Mouse (Mus musculus): Measurements from ENCODE around the gene Spock1. TPM values are rescaled to one million over a fixed set of nuclear protein-coding genes. Genes with fewer than 3 reads are reported as not detected.
"Not testable (repeated sequence)": the region's sequence is repeated elsewhere in the genome, so short reads cannot be mapped to it uniquely, and the experiment has no call there.

Gene Spock1
- polyA plus RNA-seq, 1 experiment from 2014 or later, result 10.6 TPM

DNA sequence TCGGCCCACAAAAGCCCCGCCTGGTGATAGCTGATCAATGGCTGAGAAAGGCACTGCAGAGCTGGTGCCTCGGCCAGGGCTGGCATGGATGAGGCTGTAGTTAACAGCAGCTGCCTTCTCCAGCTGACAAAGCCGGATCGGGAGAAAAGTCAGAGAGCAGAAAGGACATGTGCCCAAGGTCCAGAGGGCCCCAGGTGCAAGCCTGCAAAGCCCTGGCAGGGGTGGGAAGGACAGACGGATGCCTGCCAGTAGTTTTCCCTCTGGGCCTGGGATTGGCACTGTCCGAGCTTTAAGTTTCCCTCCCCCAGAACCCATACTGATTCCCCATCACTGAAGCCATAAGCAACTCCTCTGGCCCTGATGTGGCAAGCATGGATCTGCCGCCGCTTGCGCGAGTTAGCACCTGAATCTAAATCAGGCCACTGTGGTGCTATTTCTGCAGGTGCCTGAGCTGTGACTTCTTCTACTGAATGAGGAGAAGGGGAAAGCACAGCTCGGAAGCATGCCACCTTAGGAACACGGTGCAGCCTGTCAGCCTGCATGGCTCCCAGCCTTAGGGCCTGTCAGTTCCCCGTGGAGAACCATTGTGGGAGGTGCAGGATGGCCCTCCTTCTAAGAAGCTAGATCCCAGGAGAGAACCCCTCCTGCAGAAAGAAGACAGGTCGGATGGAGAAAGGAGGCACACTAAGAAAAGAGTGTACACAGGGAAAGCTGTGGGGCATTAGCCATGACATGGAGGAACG, 423.5 kb downstream of the Spock1 start:
- H3K9ac ChIP-seq (replicated peaks; ENCODE audit: low read depth, low read length), result no peak overlapping the region
- no peaks in the 10 kb centered on the region for H3K4me1 ChIP-seq (ENCODE audit: control insufficient read depth, insufficient read depth, low read length)
- no peak for ATAC-seq (ENCODE audit: insufficient number of reproducible peaks, insufficient read depth, low FRiP score, low read depth)
- H3K4me3 ChIP-seq (ENCODE audit: low read depth, low read length), result no peak overlapping the region
- H3K36me3 ChIP-seq (ENCODE audit: control insufficient read depth, insufficient read depth, low read length), result no peaks in the 10 kb centered on the region
- no peaks in the 10 kb centered on the region for H3K27me3 ChIP-seq (ENCODE audit: control insufficient read depth, insufficient read depth, low read length)
- no peak overlapping the region for H3K4me2 ChIP-seq (replicated peaks; ENCODE audit: low read depth, low read length)
- no peaks in the 10 kb centered on the region for H3K9me3 ChIP-seq (ENCODE audit: control insufficient read depth, low read depth, low read length)
- no peak overlapping the region for H3K27ac ChIP-seq (ENCODE audit: low read length)
- WGBS, result 89% methylated on average over 16 of the region's 16 CpGs

DNA sequence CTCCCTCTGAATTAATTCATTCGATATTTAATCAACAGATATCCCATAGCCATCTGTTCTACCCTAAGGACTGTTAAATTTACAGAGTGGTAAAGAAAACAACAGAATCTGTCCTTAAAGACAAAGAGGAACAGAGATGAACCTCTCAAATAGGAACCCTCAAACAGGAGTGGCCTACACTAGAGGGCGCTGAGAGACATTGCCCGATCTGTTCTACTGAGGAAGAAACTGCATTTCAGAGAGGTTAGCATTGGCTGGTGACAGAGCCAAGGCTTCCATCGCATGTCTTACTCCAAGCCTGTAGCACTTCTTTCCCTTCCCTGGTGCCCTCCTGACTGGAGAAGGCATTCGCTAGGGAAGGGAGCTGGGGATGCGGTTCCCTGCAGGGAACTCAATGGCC, 431.4 kb downstream of the Spock1 start:
- H3K4me1 ChIP-seq (ENCODE audit: control insufficient read depth, insufficient read depth, low read length), result no peaks in the 10 kb centered on the region
- no peak for ATAC-seq (ENCODE audit: insufficient number of reproducible peaks, insufficient read depth, low FRiP score, low read depth)
- H3K9me3 ChIP-seq (ENCODE audit: control insufficient read depth, low read depth, low read length), result no peaks in the 10 kb centered on the region
- WGBS, result 24% methylated on average over 6 of the region's 6 CpGs
- H3K4me3 ChIP-seq (ENCODE audit: low read depth, low read length), result no peak overlapping the region
- H3K27me3 ChIP-seq (ENCODE audit: control insufficient read depth, insufficient read depth, low read length), result no peaks in the 10 kb centered on the region
- no peak overlapping the region for H3K27ac ChIP-seq (ENCODE audit: low read length)
- no peak overlapping the region for H3K9ac ChIP-seq (replicated peaks; ENCODE audit: low read depth, low read length)
- H3K36me3 ChIP-seq (ENCODE audit: control insufficient read depth, insufficient read depth, low read length), result no peaks in the 10 kb centered on the region
- H3K4me2 ChIP-seq (replicated peaks; ENCODE audit: low read depth, low read length), result no peak overlapping the region

DNA sequence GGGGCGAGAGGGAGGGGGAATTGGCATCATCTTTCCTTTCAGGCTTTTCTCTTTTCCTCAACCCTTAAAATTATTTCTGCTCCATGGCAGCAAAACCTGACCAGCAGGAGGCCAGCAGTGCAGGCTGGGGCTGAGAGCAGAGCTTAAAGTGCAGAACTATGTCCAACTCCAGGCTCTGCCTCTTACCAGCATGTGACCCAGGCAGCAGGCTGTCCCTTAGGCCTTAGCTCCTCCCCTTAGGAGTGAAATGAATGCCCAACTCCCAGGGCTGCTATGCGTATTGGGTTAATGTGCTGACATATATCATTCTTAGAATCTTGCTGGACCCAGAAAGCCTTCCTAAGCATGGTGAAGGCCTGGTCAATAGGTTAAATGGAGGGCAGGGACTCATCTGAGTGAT, 434.1 kb downstream of the Spock1 start:
- Histone ChIP-seq H3K4me1 (ENCODE audit: control insufficient read depth, insufficient read depth, low read length) (no peaks in the 10 kb centered on the region), H3K4me2 (replicated peaks; ENCODE audit: low read depth, low read length) (no peak overlapping the region), H3K9ac (replicated peaks; ENCODE audit: low read depth, low read length) (no peak overlapping the region), H3K36me3 (ENCODE audit: control insufficient read depth, insufficient read depth, low read length) (no peaks in the 10 kb centered on the region), H3K27me3 (ENCODE audit: control insufficient read depth, insufficient read depth, low read length) (no peaks in the 10 kb centered on the region), H3K27ac (ENCODE audit: low read length) (no peak overlapping the region), H3K9me3 (ENCODE audit: control insufficient read depth, low read depth, low read length) (no peaks in the 10 kb centered on the region), H3K4me3 (ENCODE audit: low read depth, low read length) (no peak overlapping the region)
- 62% methylated on average over 2 of the region's 2 CpGs for WGBS
- no peak for ATAC-seq (ENCODE audit: insufficient number of reproducible peaks, insufficient read depth, low FRiP score, low read depth)

DNA sequence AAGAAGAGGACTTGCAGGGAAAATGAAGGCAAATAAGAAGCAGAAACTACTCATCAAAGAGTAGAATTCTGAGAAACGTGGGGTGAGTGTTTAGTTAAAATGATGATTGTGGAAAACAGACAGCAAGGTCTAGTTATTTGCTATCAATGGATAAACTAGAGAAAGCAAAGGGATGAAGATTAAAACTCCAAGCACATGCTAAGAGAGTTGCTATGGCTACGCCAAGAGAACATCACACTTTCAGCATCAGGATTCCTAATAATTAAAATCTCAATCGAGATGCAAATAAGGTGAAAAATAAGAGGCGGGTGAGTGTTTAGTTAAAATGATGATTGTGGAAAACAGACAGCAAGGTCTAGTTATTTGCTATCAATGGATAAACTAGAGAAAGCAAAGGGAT, 437.2 kb downstream of the Spock1 start:
- 80% methylated on average over 3 of the region's 4 CpGs for WGBS
- H3K4me1 ChIP-seq (ENCODE audit: control insufficient read depth, insufficient read depth, low read length); H3K27ac ChIP-seq (ENCODE audit: low read length); H3K36me3 ChIP-seq (ENCODE audit: control insufficient read depth, insufficient read depth, low read length); H3K9me3 ChIP-seq (ENCODE audit: control insufficient read depth, low read depth, low read length); H3K4me2 ChIP-seq (replicated peaks; ENCODE audit: low read depth, low read length); H3K27me3 ChIP-seq (ENCODE audit: control insufficient read depth, insufficient read depth, low read length); H3K9ac ChIP-seq (replicated peaks; ENCODE audit: low read depth, low read length); H3K4me3 ChIP-seq (ENCODE audit: low read depth, low read length); ATAC-seq (ENCODE audit: insufficient number of reproducible peaks, insufficient read depth, low FRiP score, low read depth): not testable (repeated sequence)

DNA sequence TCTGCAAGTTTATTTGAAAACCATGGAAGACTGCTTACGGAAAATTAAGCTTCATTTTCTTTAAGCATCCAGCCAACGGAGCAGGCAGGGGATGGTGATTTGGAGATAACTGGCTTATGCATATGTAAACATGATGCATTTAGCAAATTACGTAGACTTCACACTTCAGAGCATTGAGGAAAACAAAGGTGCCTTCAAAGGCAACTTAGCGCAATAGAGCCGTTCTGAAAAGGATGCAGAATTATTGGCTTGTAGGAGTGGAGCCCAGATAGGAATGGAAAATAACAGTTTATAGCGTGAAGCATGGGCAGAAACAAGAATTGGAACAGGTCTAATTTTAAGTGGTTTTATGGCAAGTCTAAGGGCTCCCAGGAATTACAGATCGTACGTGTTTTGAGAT, 448.2 kb downstream of the Spock1 start:
- no peak overlapping the region for H3K27ac ChIP-seq (ENCODE audit: low read length)
- no peaks in the 10 kb centered on the region for H3K27me3 ChIP-seq (ENCODE audit: control insufficient read depth, insufficient read depth, low read length)
- H3K4me2 ChIP-seq (replicated peaks; ENCODE audit: low read depth, low read length), result no peak overlapping the region
- H3K4me1 ChIP-seq (ENCODE audit: control insufficient read depth, insufficient read depth, low read length), result no peaks in the 10 kb centered on the region
- H3K36me3 ChIP-seq (ENCODE audit: control insufficient read depth, insufficient read depth, low read length), result no peaks in the 10 kb centered on the region
- no peak overlapping the region for H3K4me3 ChIP-seq (ENCODE audit: low read depth, low read length)
- H3K9me3 ChIP-seq (ENCODE audit: control insufficient read depth, low read depth, low read length), result no peaks in the 10 kb centered on the region
- ATAC-seq (ENCODE audit: insufficient number of reproducible peaks, insufficient read depth, low FRiP score, low read depth), result no peak
- H3K9ac ChIP-seq (replicated peaks; ENCODE audit: low read depth, low read length), result no peak overlapping the region
- 81% methylated on average over 8 of the region's 8 CpGs for WGBS

DNA sequence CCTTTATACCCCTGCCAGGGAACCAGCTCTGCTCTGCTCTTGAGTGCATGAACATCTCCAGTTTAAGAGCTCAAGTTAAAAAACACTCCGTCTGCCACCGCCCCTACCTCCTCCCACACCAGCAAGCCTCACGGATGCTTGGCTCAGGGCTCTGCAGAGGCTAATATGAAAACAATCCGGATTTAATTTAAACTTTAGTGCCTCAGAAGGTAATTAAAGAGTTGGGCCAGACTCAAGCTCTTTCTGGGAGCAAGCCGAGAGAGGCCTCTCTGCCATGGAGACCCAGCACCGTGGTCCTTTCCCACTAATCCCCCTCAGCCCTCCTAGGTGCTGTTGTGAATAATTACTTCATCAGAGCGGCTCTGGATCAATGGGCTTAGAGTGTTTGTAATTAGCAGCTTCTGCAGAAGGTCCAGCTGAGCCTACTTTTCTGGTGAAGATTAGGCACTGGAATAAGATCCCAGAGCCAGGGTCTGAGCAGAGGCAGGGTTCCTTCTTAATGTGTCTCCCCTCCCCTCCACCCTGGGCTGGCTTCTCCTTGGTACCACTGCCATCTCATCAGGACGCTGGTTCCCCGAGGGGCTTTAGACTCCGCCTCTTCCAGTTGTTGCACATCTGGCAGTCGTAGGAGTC, 457.8 kb downstream of the Spock1 start:
- no peak for ATAC-seq (ENCODE audit: insufficient number of reproducible peaks, insufficient read depth, low FRiP score, low read depth)
- H3K27ac ChIP-seq (ENCODE audit: low read length), result no peak overlapping the region
- WGBS, result 34% methylated on average over 11 of the region's 11 CpGs
- no peaks in the 10 kb centered on the region for H3K36me3 ChIP-seq (ENCODE audit: control insufficient read depth, insufficient read depth, low read length)
- no peak overlapping the region for H3K4me3 ChIP-seq (ENCODE audit: low read depth, low read length)
- H3K4me2 ChIP-seq (replicated peaks; ENCODE audit: low read depth, low read length), result no peak overlapping the region
- H3K9ac ChIP-seq (replicated peaks; ENCODE audit: low read depth, low read length), result no peak overlapping the region
- H3K4me1 ChIP-seq (ENCODE audit: control insufficient read depth, insufficient read depth, low read length), result 0 out of 2 replicates have a peak, but pooled peaks cover 4% of the 10 kb centered on the region
- H3K9me3 ChIP-seq (ENCODE audit: control insufficient read depth, low read depth, low read length), result no peaks in the 10 kb centered on the region
- no peaks in the 10 kb centered on the region for H3K27me3 ChIP-seq (ENCODE audit: control insufficient read depth, insufficient read depth, low read length)

DNA sequence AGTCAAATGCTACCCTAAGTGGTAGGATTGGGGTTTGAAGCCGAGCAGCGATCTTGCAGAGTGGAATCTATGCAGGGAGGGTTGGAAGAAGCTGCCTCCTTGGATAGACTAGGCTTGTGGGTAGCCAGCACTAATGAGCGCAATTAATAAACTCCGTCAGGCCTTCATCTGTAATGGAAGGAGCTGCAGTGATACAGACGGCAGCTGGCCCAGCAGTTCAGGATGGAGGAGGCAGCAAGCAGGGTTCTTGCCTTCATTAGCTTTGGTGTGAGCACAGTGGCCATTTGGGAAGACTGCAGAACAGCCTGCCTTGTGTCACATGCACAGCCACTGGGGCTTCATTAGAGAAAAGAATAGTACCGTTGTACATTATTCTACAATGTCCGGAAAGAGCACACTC, 459.2 kb downstream of the Spock1 start:
- Histone ChIP-seq H3K27me3 (ENCODE audit: control insufficient read depth, insufficient read depth, low read length) (no peaks in the 10 kb centered on the region), H3K36me3 (ENCODE audit: control insufficient read depth, insufficient read depth, low read length) (no peaks in the 10 kb centered on the region), H3K4me3 (ENCODE audit: low read depth, low read length) (no peak overlapping the region), H3K9me3 (ENCODE audit: control insufficient read depth, low read depth, low read length) (no peaks in the 10 kb centered on the region), H3K27ac (ENCODE audit: low read length) (no peak overlapping the region), H3K9ac (replicated peaks; ENCODE audit: low read depth, low read length) (no peak overlapping the region), H3K4me1 (ENCODE audit: control insufficient read depth, insufficient read depth, low read length) (0 out of 2 replicates have a peak, but pooled peaks cover 4% of the 10 kb centered on the region), H3K4me2 (replicated peaks; ENCODE audit: low read depth, low read length) (no peak overlapping the region)
- 83% methylated on average over 7 of the region's 7 CpGs for WGBS
- ATAC-seq (ENCODE audit: insufficient number of reproducible peaks, insufficient read depth, low FRiP score, low read depth), result no peak

DNA sequence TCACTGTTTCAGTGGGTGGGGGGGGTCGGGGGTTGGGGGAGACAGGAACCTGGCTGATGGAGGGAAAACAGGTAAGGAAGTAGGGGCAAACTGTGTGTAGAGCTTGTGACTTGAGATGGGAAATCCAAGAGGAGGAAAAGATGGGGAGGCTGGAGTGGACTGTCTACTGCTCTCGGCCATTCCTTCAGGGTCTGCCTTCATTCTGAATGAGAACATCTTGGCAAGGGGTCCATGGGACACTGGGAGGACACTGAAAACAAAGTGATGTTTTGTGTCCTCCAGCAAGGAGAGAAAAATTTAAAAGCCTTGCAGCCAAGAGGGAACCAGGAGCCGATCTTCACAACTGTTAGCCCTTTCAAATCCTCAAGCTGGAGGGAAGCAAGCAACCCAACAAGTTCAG, 463.2 kb downstream of the Spock1 start:
- no peak overlapping the region for H3K9ac ChIP-seq (replicated peaks; ENCODE audit: low read depth, low read length)
- no peak for ATAC-seq (ENCODE audit: insufficient number of reproducible peaks, insufficient read depth, low FRiP score, low read depth)
- H3K27ac ChIP-seq (ENCODE audit: low read length), result no peak overlapping the region
- H3K4me1 ChIP-seq (ENCODE audit: control insufficient read depth, insufficient read depth, low read length), result no peaks in the 10 kb centered on the region
- H3K9me3 ChIP-seq (ENCODE audit: control insufficient read depth, low read depth, low read length), result no peaks in the 10 kb centered on the region
- no peak overlapping the region for H3K4me2 ChIP-seq (replicated peaks; ENCODE audit: low read depth, low read length)
- no peak overlapping the region for H3K4me3 ChIP-seq (ENCODE audit: low read depth, low read length)
- no peaks in the 10 kb centered on the region for H3K27me3 ChIP-seq (ENCODE audit: control insufficient read depth, insufficient read depth, low read length)
- 75% methylated on average over 3 of the region's 3 CpGs for WGBS
- H3K36me3 ChIP-seq (ENCODE audit: control insufficient read depth, insufficient read depth, low read length), result no peaks in the 10 kb centered on the region

DNA sequence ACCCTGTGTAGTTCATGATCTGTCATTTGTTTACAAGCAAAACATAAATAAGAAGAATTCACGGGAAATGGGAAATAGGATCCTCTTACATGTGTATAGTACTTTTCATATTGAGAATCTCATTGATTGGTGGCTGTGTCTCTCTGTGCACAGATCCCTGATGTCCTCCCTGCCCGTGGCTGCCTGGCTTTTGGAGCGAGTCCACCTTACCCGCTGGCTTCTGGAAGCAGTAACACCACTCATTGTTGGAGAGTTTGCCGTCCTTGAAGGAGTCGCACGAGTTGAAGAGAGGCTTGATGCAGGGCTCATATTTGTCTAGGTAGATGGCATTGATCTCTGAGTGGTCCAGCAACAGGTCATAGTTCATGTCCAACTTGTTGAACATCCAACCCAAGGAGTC, 468.0 kb downstream of the Spock1 start:
- no peaks in the 10 kb centered on the region for H3K9me3 ChIP-seq (ENCODE audit: control insufficient read depth, low read depth, low read length)
- 84% methylated on average over 7 of the region's 7 CpGs for WGBS
- no peak overlapping the region for H3K27ac ChIP-seq (ENCODE audit: low read length)
- no peak overlapping the region for H3K4me2 ChIP-seq (replicated peaks; ENCODE audit: low read depth, low read length)
- H3K4me1 ChIP-seq (ENCODE audit: control insufficient read depth, insufficient read depth, low read length), result no peaks in the 10 kb centered on the region
- H3K9ac ChIP-seq (replicated peaks; ENCODE audit: low read depth, low read length), result no peak overlapping the region
- H3K4me3 ChIP-seq (ENCODE audit: low read depth, low read length), result no peak overlapping the region
- no peaks in the 10 kb centered on the region for H3K36me3 ChIP-seq (ENCODE audit: control insufficient read depth, insufficient read depth, low read length)
- H3K27me3 ChIP-seq (ENCODE audit: control insufficient read depth, insufficient read depth, low read length), result no peaks in the 10 kb centered on the region
- no peak for ATAC-seq (ENCODE audit: insufficient number of reproducible peaks, insufficient read depth, low FRiP score, low read depth)

All from stomach, embryonic 14.5 days (tissue).